Mouse (Mus musculus): Measurements from ENCODE around the gene Mosmo.

Mosmo gene

GRCm38 (mm10) chr7:120677001-120677643 is at the start of gene Mosmo:
TSS of gene Mosmo (plus strand) at chr7:120677618.
- peak; percentile 78 for ATAC-seq (ENCODE audit: low TSS enrichment)

- ATAC-seq (ENCODE audit: low TSS enrichment) = peak; percentile 72
Observed at GRCm38 (mm10) chr7:120632518-120632917, 44.9 kb upstream of the Mosmo start.

GRCm38 (mm10) chr7:120634301-120634700 is 43.1 kb upstream of the Mosmo start:
- ATAC-seq (ENCODE audit: low TSS enrichment) = no peak

- ATAC-seq (ENCODE audit: low TSS enrichment) = peak; percentile 98
Observed at GRCm38 (mm10) chr7:120634711-120635361, 42.6 kb upstream of the Mosmo start, which contains the start of gene Uqcrc2. TSS of gene Uqcrc2 (plus strand) at chr7:120635176.

GRCm38 (mm10) chr7:120635362-120635781 is 42.0 kb upstream of the Mosmo start:
- ATAC-seq (ENCODE audit: low TSS enrichment) = no peak

GRCm38 (mm10) chr7:120635821-120636220 is 41.6 kb upstream of the Mosmo start:
- ATAC-seq (ENCODE audit: low TSS enrichment) = no peak

- ATAC-seq (ENCODE audit: low TSS enrichment) = no peak
Observed at GRCm38 (mm10) chr7:120643217-120643616, 34.2 kb upstream of the Mosmo start.

- ATAC-seq (ENCODE audit: low TSS enrichment) = peak; percentile 94
Observed at GRCm38 (mm10) chr7:120647849-120648248, 29.6 kb upstream of the Mosmo start.

GRCm38 (mm10) chr7:120662079-120662478 is 15.3 kb upstream of the Mosmo start:
- ATAC-seq (ENCODE audit: low TSS enrichment) = no peak

GRCm38 (mm10) chr7:120670153-120670875 is 7.1 kb upstream of the Mosmo start, which contains the start of gene Pdzd9:
TSS of gene Pdzd9 (minus strand) at chr7:120670343.
- peak; percentile 73; the same call in 1 of the 2 replicates for ATAC-seq (ENCODE audit: low TSS enrichment)

GRCm38 (mm10) chr7:120671271-120671670 is 6.1 kb upstream of the Mosmo start:
- no peak for ATAC-seq (ENCODE audit: low TSS enrichment)

GRCm38 (mm10) chr7:120677764-120678531 is 530 bp downstream of the Mosmo start:
- peak; percentile 53; the same call in 1 of the 2 replicates for ATAC-seq (ENCODE audit: low TSS enrichment)

GRCm38 (mm10) chr7:120679023-120679422 is 1.6 kb downstream of the Mosmo start:
- ATAC-seq (ENCODE audit: low TSS enrichment) = peak; percentile 35; the same call in 1 of the 2 replicates

GRCm38 (mm10) chr7:120682002-120682401 is 4.6 kb downstream of the Mosmo start:
- ATAC-seq (ENCODE audit: low TSS enrichment) = no peak

- no peak; the same call in 1 of the 2 replicates for ATAC-seq (ENCODE audit: low TSS enrichment)
Observed at GRCm38 (mm10) chr7:120684731-120685161, 7.3 kb downstream of the Mosmo start.

GRCm38 (mm10) chr7:120685227-120685626 is 7.8 kb downstream of the Mosmo start:
- ATAC-seq (ENCODE audit: low TSS enrichment) = peak; percentile 50

GRCm38 (mm10) chr7:120690634-120691033 is 13.2 kb downstream of the Mosmo start:
- no peak for ATAC-seq (ENCODE audit: low TSS enrichment)

- peak; percentile 88 for ATAC-seq (ENCODE audit: low TSS enrichment)
Observed at GRCm38 (mm10) chr7:120693831-120694375, 16.5 kb downstream of the Mosmo start.

- ATAC-seq (ENCODE audit: low TSS enrichment) = no peak
Observed at GRCm38 (mm10) chr7:120695196-120695595, 17.8 kb downstream of the Mosmo start.

- no peak for ATAC-seq (ENCODE audit: low TSS enrichment)
Observed at GRCm38 (mm10) chr7:120695641-120696040, 18.2 kb downstream of the Mosmo start.

- ATAC-seq (ENCODE audit: low TSS enrichment) = no peak
Observed at GRCm38 (mm10) chr7:120696331-120696730, 18.9 kb downstream of the Mosmo start.

Measured in frontal cortex, adult (tissue).